Mouse (Mus musculus): Measurements from ENCODE around the gene Bloc1s2. TPM values are rescaled to one million over a fixed set of nuclear protein-coding genes. Genes with fewer than 3 reads are reported as not detected.

Bloc1s2 gene
- total and polyA plus RNA-seq, 2 experiments from 2014 or later: 3.8 to 43.4 TPM

DNA sequence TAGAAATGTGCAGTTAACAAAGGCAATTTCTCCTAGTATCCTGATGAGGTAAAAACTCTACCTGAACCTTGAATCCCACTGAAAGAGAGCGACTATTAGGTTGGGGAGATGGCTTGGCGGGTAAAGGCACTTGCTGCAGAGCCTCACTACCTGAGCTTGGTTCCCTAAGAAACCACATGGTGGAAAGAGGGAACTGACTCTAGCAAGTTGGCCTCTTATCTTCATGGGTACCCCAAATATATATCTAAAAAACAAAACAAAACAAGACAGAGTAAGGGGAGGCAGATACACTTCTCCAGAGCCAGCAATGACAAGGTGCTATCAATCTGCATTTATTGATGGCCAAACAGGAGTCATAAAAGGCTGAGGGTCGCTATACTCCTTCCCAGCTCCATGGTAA is 37.7 kb upstream of the Bloc1s2 start:
- no peak for TF ChIP-seq EP300 (IDR thresholded peaks at IDR 0.05; ENCODE audit: low read depth)
- TF ChIP-seq CTCF (IDR thresholded peaks at IDR 0.05; ENCODE audit: low read depth): no peak
- Histone ChIP-seq H3K27ac (ENCODE audit: low read depth) (no peak overlapping the region), H3K4me1 (ENCODE audit: control insufficient read depth, insufficient read depth) (no peaks in the 10 kb centered on the region), H3K4me2 (ENCODE audit: low read depth, low read length) (no peak overlapping the region), H3K9me3 (replicated peaks; ENCODE audit: control insufficient read depth, low read length) (0 out of 2 replicates have a peak, but pooled peaks cover 4% of the 10 kb centered on the region), H3K36me3 (replicated peaks; ENCODE audit: control insufficient read depth, insufficient read depth, low read length) (no peaks in the 10 kb centered on the region), H3K4me3 (ENCODE audit: low read depth, low read length) (no peak overlapping the region), H3K9ac (replicated peaks; ENCODE audit: low read depth, low read length) (no peak overlapping the region), H3K27me3 (ENCODE audit: control insufficient read depth, insufficient read depth, low read length) (no peaks in the 10 kb centered on the region)
- WGBS: 68% methylated on average over 3 of the region's 3 CpGs
- no peak for ATAC-seq (ENCODE audit: insufficient read depth, low read depth)
- DNase-seq (ENCODE audit: low spot score): no peak

DNA sequence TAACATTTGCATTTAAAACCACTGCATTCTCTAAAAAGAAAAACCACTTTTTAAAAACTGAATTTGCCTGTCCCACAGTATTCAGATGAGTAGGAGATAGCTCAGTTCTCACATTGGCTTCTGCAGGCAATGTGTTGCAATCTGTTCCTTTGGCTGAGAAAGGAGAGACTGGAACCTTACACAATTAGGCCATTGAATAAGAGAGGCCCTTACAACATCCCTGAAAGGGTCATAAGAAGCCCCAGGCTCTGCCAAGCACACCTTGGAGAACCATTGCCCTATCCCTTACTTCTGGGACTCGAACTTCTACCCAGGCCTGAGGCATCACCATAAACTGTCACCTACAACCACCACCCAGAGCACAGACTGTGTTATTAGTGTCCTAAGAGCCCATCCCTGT is 34.3 kb upstream of the Bloc1s2 start:
- H3K4me1 ChIP-seq (ENCODE audit: control insufficient read depth, insufficient read depth): no peaks in the 10 kb centered on the region
- no peak overlapping the region for H3K4me2 ChIP-seq (ENCODE audit: low read depth, low read length)
- H3K9ac ChIP-seq (replicated peaks; ENCODE audit: low read depth, low read length): no peak overlapping the region
- peaks cover 15% of the 10 kb centered on the region; the same call in 1 of the 2 replicates for H3K9me3 ChIP-seq (replicated peaks; ENCODE audit: control insufficient read depth, low read length)
- TF ChIP-seq CTCF (IDR thresholded peaks at IDR 0.05; ENCODE audit: low read depth) (no peak), EP300 (IDR thresholded peaks at IDR 0.05; ENCODE audit: low read depth) (no peak)
- no peak overlapping the region for H3K4me3 ChIP-seq (ENCODE audit: low read depth, low read length)
- WGBS: 78% methylated on average over 1 of the region's 1 CpGs
- no peaks in the 10 kb centered on the region for H3K36me3 ChIP-seq (replicated peaks; ENCODE audit: control insufficient read depth, insufficient read depth, low read length)
- H3K27ac ChIP-seq (ENCODE audit: low read depth): no peak overlapping the region
- DNase-seq (ENCODE audit: low spot score) (no peak), ATAC-seq (ENCODE audit: insufficient read depth, low read depth) (no peak)
- no peaks in the 10 kb centered on the region for H3K27me3 ChIP-seq (ENCODE audit: control insufficient read depth, insufficient read depth, low read length)

DNA sequence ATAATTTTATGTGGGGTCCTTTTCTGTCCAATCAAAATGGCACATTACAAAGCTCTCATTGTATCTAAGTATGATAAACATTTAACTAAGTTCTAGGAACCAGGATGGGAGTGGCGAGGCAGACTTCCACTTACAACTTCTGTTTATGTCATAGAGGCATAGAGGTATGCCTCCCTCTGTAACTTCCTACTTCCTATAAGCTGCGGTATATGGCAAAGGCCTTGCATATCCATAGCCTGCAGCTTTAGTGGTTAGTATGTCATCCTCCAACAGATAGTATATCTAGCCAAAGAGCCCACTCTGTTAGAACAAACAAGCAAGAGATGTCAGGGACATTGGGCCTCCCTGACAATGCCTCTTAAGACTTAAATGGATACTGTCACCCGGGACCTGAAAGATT is 30.5 kb upstream of the Bloc1s2 start:
- Histone ChIP-seq H3K4me2 (ENCODE audit: low read depth, low read length) (no peak overlapping the region), H3K36me3 (replicated peaks; ENCODE audit: control insufficient read depth, insufficient read depth, low read length) (no peaks in the 10 kb centered on the region), H3K27me3 (ENCODE audit: control insufficient read depth, insufficient read depth, low read length) (no peaks in the 10 kb centered on the region), H3K27ac (ENCODE audit: low read depth) (no peak overlapping the region), H3K9ac (replicated peaks; ENCODE audit: low read depth, low read length) (no peak overlapping the region), H3K4me3 (ENCODE audit: low read depth, low read length) (no peak overlapping the region), H3K4me1 (ENCODE audit: control insufficient read depth, insufficient read depth) (no peaks in the 10 kb centered on the region), H3K9me3 (replicated peaks; ENCODE audit: control insufficient read depth, low read length) (peaks cover 15% of the 10 kb centered on the region; the same call in 1 of the 2 replicates)
- WGBS: 65% methylated on average over 3 of the region's 3 CpGs
- ATAC-seq (ENCODE audit: insufficient read depth, low read depth) (no peak), DNase-seq (ENCODE audit: low spot score) (no peak)
- TF ChIP-seq CTCF (IDR thresholded peaks at IDR 0.05; ENCODE audit: low read depth): no peak
- no peak for TF ChIP-seq EP300 (IDR thresholded peaks at IDR 0.05; ENCODE audit: low read depth)

DNA sequence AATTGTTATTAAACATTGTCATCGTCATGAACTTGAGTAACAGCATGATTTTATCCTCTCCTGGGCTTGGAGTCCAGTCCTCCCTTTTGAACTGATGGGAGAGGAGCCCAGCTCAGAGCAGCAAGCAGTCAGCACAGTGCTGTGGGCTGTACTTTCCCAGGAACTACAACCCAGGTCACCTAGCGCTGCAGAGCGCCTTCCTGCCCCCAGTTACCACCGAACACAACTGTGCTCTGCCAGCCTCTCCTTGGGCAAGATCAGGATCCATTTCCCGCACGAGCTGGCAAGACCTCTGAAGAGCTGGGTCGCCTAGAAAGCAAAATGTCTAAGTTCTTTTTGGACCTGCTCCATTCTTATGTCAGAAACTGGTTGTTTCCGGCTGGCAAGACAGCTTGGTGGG is 28.6 kb upstream of the Bloc1s2 start:
- 48% methylated on average over 8 of the region's 8 CpGs for WGBS

DNA sequence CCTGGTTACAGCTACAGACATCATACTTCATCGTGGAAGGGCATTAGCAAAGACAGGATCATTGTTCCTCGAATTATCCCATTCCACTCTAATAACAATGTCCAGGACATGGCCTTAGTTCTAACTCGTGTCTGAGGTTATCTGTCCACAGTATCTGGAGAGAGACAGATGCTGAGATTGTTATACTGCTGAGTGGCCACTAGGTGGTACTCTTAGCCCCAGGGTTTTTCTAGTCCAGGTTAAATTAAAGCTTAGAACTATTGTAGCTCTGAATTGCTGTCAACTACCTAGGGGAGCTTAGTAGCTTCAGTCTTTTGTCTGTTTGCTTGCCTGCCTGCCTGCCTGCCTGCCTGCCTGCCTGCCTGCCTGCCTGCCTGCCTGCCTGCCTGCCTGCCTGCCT is 15.3 kb upstream of the Bloc1s2 start:
- Histone ChIP-seq H3K36me3 (replicated peaks; ENCODE audit: control insufficient read depth, insufficient read depth, low read length) (no peaks in the 10 kb centered on the region), H3K27ac (ENCODE audit: low read depth) (no peak overlapping the region), H3K4me2 (ENCODE audit: low read depth, low read length) (no peak overlapping the region), H3K4me3 (ENCODE audit: low read depth, low read length) (no peak overlapping the region), H3K27me3 (ENCODE audit: control insufficient read depth, insufficient read depth, low read length) (no peaks in the 10 kb centered on the region), H3K9me3 (replicated peaks; ENCODE audit: control insufficient read depth, low read length) (no peaks in the 10 kb centered on the region), H3K4me1 (ENCODE audit: control insufficient read depth, insufficient read depth) (no peaks in the 10 kb centered on the region), H3K9ac (replicated peaks; ENCODE audit: low read depth, low read length) (no peak overlapping the region)
- peak; percentile 45 for DNase-seq (ENCODE audit: low spot score)
- TF ChIP-seq EP300 (IDR thresholded peaks at IDR 0.05; ENCODE audit: low read depth) (no peak), CTCF (IDR thresholded peaks at IDR 0.05; ENCODE audit: low read depth) (peak; percentile 56)
- no peak for ATAC-seq (ENCODE audit: insufficient read depth, low read depth)
- WGBS: 5% methylated on average over 3 of the region's 3 CpGs

More for the DNA sequence above, 28.6 kb upstream of the Bloc1s2 start:
- no peak overlapping the region for H3K4me3 ChIP-seq (ENCODE audit: low read depth, low read length)
- H3K36me3 ChIP-seq (replicated peaks; ENCODE audit: control insufficient read depth, insufficient read depth, low read length): no peaks in the 10 kb centered on the region
- no peaks in the 10 kb centered on the region for H3K27me3 ChIP-seq (ENCODE audit: control insufficient read depth, insufficient read depth, low read length)
- H3K9me3 ChIP-seq (replicated peaks; ENCODE audit: control insufficient read depth, low read length): peaks cover 13% of the 10 kb centered on the region; the same call in 1 of the 2 replicates
- no peak overlapping the region for H3K27ac ChIP-seq (ENCODE audit: low read depth)
- ATAC-seq (ENCODE audit: insufficient read depth, low read depth) (no peak), DNase-seq (ENCODE audit: low spot score) (no peak)
- H3K9ac ChIP-seq (replicated peaks; ENCODE audit: low read depth, low read length): no peak overlapping the region
- no peak for TF ChIP-seq CTCF (IDR thresholded peaks at IDR 0.05; ENCODE audit: low read depth)
- no peak for TF ChIP-seq EP300 (IDR thresholded peaks at IDR 0.05; ENCODE audit: low read depth)
- H3K4me2 ChIP-seq (ENCODE audit: low read depth, low read length): no peak overlapping the region
- no peaks in the 10 kb centered on the region for H3K4me1 ChIP-seq (ENCODE audit: control insufficient read depth, insufficient read depth)

DNA sequence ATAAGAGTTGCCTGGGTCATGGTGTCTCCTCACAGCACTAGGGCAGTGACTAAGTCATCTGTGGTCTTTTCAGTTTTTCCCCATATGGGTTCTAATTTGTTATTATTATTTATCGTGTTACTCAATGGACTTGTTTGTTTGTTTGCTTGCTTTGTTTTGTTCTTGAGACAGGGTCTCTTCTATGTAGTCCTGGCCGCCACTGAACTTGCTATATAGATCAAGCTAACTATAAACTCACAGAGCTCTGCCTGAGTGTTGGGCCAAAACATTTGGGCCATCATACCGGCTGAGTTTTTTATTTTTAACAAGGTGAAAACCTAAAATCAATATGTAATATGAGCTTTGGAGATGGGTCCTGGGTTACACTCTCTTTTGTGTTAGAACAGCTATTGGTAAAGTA is 13.1 kb upstream of the Bloc1s2 start:
- no peak for DNase-seq (ENCODE audit: low spot score)
- no peaks in the 10 kb centered on the region for H3K27me3 ChIP-seq (ENCODE audit: control insufficient read depth, insufficient read depth, low read length)

More for the DNA sequence above, 13.1 kb upstream of the Bloc1s2 start:
- Histone ChIP-seq H3K36me3 (replicated peaks; ENCODE audit: control insufficient read depth, insufficient read depth, low read length) (no peaks in the 10 kb centered on the region), H3K4me1 (ENCODE audit: control insufficient read depth, insufficient read depth) (no peaks in the 10 kb centered on the region), H3K9me3 (replicated peaks; ENCODE audit: control insufficient read depth, low read length) (no peaks in the 10 kb centered on the region), H3K27ac (ENCODE audit: low read depth) (no peak overlapping the region), H3K4me3 (ENCODE audit: low read depth, low read length) (no peak overlapping the region), H3K4me2 (ENCODE audit: low read depth, low read length) (no peak overlapping the region), H3K9ac (replicated peaks; ENCODE audit: low read depth, low read length) (no peak overlapping the region)
- WGBS: 69% methylated on average over 3 of the region's 3 CpGs
- ATAC-seq (ENCODE audit: insufficient read depth, low read depth): no peak
- no peak for TF ChIP-seq EP300 (IDR thresholded peaks at IDR 0.05; ENCODE audit: low read depth)
- TF ChIP-seq CTCF (IDR thresholded peaks at IDR 0.05; ENCODE audit: low read depth): no peak

Measured in heart, postnatal 0 days (tissue).